Mouse (Mus musculus) embryonic facial prominence, embryonic 15.5 days (tissue): Measurements from ENCODE around the gene Slc39a11. TPM values are rescaled to one million over a fixed set of nuclear protein-coding genes. Genes with fewer than 3 reads are reported as not detected.

Experiments
- ATAC-seq: fragments of 200-750 bp; cut with Nextera tagmentation; 2 replicates; pipeline ENCODE4 v1.8.0; 2017; ENCODE audit warnings: low read depth, moderate TSS enrichment; ENCODE audit not compliant: insufficient number of reproducible peaks, low FRiP score, low TSS enrichment
- H3K27ac ChIP-seq: fragments of 300-500 bp; sonication (generic); replicated peaks from 2 replicates; pipeline ENCODE4 v1.5.1; 2015; ENCODE audit warnings: mild to moderate bottlenecking, inconsistent platforms
- H3K27me3 ChIP-seq: fragments of 300-500 bp; sonication (generic); 2 replicates; pipeline ENCODE4 v1.6.1; 2015; ENCODE audit warnings: inconsistent platforms
- H3K36me3 ChIP-seq: fragments of 300-500 bp; sonication (generic); 2 replicates; pipeline ENCODE4 v1.6.1; 2015; ENCODE audit warnings: mild to moderate bottlenecking, inconsistent platforms
- H3K4me1 ChIP-seq: fragments of 300-500 bp; sonication (generic); 2 replicates; pipeline ENCODE4 v1.6.1; 2015; ENCODE audit warnings: inconsistent platforms
- H3K4me2 ChIP-seq: fragments of 300-500 bp; sonication (generic); replicated peaks from 2 replicates; pipeline ENCODE4 v1.6.1; 2015; ENCODE audit warnings: mild to moderate bottlenecking, inconsistent platforms
- H3K4me3 ChIP-seq: fragments of 300-500 bp; sonication (generic); replicated peaks from 2 replicates; pipeline ENCODE4 v1.5.1; 2015; ENCODE audit warnings: mild to moderate bottlenecking, inconsistent platforms
- H3K9ac ChIP-seq: fragments of 300-500 bp; sonication (generic); 2 replicates; pipeline ENCODE4 v1.6.1; 2015; ENCODE audit warnings: inconsistent platforms
- H3K9me3 ChIP-seq: fragments of 300-500 bp; sonication (generic); replicated peaks from 2 replicates; pipeline ENCODE4 v1.6.1; 2016; ENCODE audit warnings: inconsistent platforms
- WGBS: fragments of 180-500 bp; shearing (Covaris S2); methylation state at CpG from one replicate; pipeline ENCODE4 v1.1.7; 2015; 5-methylcytosine and 5-hydroxymethylcytosine counted together
- polyA plus RNA-seq: library from polyadenylated mRNA; unstranded; fragments of >200 nt; fragmentation: Nextera tagmentation; extraction: Ambion mirVana; gene quantifications from 2 replicates; pipeline ENCODE4 v1.2.1, GENCODE M21; 2015

Gene Slc39a11
- polyA plus RNA-seq, 1 experiment from 2014 or later, result 27.0 TPM

DNA sequence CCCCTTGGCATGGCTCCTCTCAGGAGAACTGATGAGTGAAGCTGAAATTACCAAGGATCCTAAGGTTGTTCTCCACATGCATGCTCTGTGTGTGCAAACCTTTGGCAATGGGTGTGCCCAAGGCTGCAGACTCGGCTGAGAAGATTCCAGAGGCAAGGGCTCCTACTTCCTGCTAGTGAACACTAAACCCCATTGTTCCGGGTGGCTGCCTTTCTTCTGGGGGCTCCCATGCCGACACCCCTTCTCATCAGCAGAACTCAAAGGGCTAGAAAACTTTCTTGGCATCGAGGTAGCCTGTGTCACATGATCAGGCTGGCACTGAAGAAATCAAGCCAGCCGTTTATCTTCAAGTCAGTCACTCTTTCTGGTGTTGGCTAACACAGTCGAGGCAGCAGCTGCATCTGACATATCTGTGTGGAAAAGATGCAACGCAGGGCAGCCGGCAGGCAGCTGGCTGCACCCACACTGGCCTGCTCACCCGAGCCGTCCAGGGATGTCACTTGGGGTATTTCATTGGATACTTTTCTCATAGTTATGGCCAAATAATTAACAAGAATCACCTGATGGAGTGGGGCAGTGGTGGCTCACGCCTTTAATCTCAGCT is 145.3 kb downstream of the Slc39a11 start:
- Histone ChIP-seq H3K9me3 (no peaks in the 10 kb centered on the region), H3K4me1 (no peaks in the 10 kb centered on the region), H3K4me2 (no peak overlapping the region), H3K4me3 (no peak overlapping the region), H3K36me3 (no peaks in the 10 kb centered on the region), H3K27me3 (no peaks in the 10 kb centered on the region), H3K27ac (no peak overlapping the region), H3K9ac (no peak overlapping the region)
- no peak for ATAC-seq
- WGBS, result 55% methylated on average over 11 of the region's 11 CpGs

DNA sequence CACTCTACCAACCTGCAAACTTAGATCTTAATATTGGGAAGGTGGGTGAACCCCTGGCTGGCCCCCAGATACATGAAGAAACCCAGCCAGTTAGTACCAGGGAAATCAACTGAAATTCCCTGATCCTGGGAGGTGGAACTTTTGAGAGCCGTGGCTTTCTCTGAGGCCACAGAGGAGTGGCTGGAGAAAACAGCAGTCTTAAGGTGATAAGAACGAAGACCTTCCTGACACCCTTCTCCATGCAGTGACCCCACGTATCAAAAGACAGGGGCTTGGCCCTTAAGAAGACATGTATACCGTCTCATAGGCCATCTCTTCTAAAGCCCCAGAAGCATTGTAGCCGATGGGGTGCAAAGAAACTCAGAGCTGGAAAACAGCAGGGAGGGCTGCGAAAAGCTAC is 146.9 kb downstream of the Slc39a11 start:
- no peaks in the 10 kb centered on the region for H3K9me3 ChIP-seq
- no peak for ATAC-seq
- no peak overlapping the region for H3K9ac ChIP-seq
- no peak overlapping the region for H3K27ac ChIP-seq
- 86% methylated on average over 6 of the region's 6 CpGs for WGBS
- no peak overlapping the region for H3K4me2 ChIP-seq
- H3K27me3 ChIP-seq, result no peaks in the 10 kb centered on the region
- no peaks in the 10 kb centered on the region for H3K36me3 ChIP-seq
- no peak overlapping the region for H3K4me3 ChIP-seq
- no peaks in the 10 kb centered on the region for H3K4me1 ChIP-seq

DNA sequence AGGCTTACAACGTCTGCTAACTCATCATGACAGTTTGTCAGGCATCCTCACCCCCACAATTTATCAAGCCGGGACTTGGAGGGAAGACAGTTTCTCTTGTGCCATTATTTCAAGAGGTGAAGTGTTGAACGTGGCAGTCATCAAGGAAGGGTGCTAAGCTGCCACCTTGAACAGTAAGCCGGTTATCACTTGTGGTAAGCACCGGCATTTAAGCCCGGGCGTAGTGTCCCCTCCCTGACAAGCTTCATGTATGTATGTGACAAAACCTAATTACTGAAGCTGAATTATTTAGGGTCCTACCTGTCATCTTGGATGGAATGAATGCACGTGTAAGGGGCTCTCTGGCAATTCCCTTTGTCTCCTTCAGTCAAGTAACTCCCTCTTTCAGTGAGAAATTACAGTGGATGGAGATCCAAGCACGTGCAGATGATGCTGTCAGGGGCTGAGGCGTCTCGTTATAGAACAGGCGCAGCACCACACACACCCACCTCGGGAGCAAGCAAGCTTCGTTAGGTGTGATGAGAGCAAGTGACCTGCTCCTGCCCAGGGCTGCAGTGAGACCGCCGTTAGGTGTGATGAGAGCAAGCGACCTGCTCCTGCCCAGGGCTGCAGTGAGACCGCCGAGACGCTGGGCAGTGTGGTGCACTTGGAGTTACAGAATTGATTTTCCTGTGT is 149.1 kb downstream of the Slc39a11 start:
- H3K27me3 ChIP-seq, result no peaks in the 10 kb centered on the region
- H3K27ac ChIP-seq, result no peak overlapping the region
- H3K9ac ChIP-seq, result no peak overlapping the region
- H3K4me3 ChIP-seq, result no peak overlapping the region
- H3K9me3 ChIP-seq, result no peaks in the 10 kb centered on the region
- H3K36me3 ChIP-seq, result no peaks in the 10 kb centered on the region
- H3K4me2 ChIP-seq, result no peak overlapping the region
- WGBS, result 70% methylated on average over 20 of the region's 20 CpGs
- ATAC-seq, result no peak
- H3K4me1 ChIP-seq, result no peaks in the 10 kb centered on the region

DNA sequence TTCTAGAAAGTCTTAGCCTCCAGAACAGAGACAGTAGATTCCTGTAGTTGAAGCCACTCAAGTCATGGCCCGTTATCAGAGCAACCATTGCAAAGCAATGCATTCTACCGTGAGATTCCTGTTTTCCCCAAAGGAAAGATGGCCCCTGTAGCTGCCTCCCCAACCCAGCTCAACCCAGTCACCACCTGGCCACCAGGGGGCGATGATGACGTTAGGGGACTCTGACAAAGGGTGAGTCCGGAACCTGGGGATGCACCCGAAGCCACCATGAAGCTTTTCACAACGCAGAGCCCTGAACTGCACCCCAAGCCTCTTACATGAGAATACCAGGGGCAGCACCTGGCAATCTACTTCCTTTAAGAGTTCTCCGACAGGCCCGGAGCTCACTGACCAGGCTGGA is 151.0 kb downstream of the Slc39a11 start:
- 67% methylated on average over 9 of the region's 9 CpGs for WGBS
- ATAC-seq, result no peak
- no peaks in the 10 kb centered on the region for H3K4me1 ChIP-seq

DNA sequence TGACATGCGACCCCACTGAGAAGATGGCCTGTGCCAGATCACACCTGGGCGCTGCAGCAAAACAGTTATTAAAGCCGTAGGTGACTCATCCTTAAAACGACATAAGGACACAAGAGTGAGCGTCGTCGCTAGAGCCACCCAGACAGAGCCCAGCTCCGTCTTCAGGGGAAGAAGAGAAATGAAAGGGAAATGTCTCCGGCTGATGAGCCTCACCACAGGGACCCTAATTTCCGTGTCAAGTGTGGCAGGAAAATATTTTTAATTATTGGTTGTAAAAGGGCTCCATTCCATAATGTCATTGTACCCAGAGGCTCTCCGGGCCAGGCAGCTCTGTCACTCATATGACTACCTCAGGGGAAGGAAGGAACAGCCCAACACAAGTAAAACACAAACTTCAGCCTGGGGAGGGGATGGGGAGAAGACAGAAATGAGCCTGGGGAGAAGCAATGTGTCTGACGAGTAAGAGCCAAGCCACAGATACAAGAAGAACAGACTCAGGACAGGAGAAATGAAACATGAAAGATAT is 155.8 kb downstream of the Slc39a11 start:
- ATAC-seq, result no peak
- Histone ChIP-seq H3K9ac (no peak overlapping the region), H3K9me3 (no peaks in the 10 kb centered on the region), H3K27me3 (no peaks in the 10 kb centered on the region), H3K4me1 (peaks cover 9% of the 10 kb centered on the region; the same call in 1 of the 2 replicates), H3K27ac (no peak overlapping the region), H3K4me2 (no peak overlapping the region), H3K4me3 (no peak overlapping the region), H3K36me3 (no peaks in the 10 kb centered on the region)
- WGBS, result 66% methylated on average over 12 of the region's 12 CpGs

More for the DNA sequence above, 151.0 kb downstream of the Slc39a11 start:
- Histone ChIP-seq H3K4me3 (no peak overlapping the region), H3K36me3 (no peaks in the 10 kb centered on the region), H3K27ac (no peak overlapping the region), H3K9ac (no peak overlapping the region), H3K9me3 (no peaks in the 10 kb centered on the region), H3K27me3 (no peaks in the 10 kb centered on the region), H3K4me2 (no peak overlapping the region)

DNA sequence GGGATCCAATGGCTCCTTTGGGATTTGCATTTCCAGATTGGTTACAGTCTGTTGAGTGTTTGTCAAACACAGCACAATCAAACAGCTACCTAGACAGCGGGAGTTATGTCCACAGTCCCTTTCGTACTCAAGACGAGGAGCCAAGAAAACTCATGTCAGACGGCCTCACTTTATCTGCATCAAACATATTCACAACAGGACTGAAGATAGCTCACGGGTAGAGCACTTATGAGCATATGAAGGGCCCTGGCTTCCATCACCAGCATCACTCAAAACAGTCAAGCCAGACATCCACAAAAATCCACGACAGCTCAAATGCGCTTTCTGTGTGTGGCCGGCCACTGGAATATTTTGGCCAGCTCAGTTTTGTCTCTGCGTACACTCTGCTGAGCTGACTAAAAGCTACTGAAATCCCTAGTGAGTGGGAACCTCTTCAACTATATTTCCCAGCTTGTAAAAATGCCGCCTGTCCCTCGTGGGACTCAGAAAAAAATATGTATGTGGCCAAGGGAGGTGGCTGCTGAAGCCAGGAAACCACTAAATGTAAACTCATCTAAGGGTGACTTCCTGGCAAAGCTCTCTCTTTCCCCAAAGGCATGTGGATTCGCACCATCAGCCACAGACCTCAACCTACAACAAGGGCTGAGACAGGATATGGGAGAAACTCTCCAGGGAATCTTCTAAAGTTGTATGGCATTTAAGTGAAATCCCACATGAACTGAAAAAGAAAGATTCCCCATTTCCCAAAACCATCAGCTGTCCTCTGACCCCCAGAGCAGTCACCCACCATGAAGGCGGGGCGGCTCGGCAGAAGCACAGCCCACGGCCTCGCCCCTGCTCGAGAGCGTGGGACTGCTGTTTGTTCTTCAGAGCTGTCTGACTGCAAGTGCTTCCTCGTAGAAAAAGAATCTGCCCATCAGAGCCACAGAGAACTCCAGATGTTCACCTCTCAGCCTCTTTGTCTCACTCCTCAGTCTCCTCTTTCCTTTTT is 159.1 kb downstream of the Slc39a11 start:
- no peak overlapping the region for H3K27ac ChIP-seq
- WGBS, result 72% methylated on average over 20 of the region's 20 CpGs
- H3K36me3 ChIP-seq, result no peaks in the 10 kb centered on the region
- H3K9ac ChIP-seq, result no peak overlapping the region
- no peak overlapping the region for H3K4me2 ChIP-seq
- H3K27me3 ChIP-seq, result no peaks in the 10 kb centered on the region
- H3K4me3 ChIP-seq, result no peak overlapping the region
- peaks cover 14% of the 10 kb centered on the region; the same call in 1 of the 2 replicates for H3K4me1 ChIP-seq
- no peaks in the 10 kb centered on the region for H3K9me3 ChIP-seq
- peak; percentile 45; the same call in 1 of the 2 replicates for ATAC-seq

DNA sequence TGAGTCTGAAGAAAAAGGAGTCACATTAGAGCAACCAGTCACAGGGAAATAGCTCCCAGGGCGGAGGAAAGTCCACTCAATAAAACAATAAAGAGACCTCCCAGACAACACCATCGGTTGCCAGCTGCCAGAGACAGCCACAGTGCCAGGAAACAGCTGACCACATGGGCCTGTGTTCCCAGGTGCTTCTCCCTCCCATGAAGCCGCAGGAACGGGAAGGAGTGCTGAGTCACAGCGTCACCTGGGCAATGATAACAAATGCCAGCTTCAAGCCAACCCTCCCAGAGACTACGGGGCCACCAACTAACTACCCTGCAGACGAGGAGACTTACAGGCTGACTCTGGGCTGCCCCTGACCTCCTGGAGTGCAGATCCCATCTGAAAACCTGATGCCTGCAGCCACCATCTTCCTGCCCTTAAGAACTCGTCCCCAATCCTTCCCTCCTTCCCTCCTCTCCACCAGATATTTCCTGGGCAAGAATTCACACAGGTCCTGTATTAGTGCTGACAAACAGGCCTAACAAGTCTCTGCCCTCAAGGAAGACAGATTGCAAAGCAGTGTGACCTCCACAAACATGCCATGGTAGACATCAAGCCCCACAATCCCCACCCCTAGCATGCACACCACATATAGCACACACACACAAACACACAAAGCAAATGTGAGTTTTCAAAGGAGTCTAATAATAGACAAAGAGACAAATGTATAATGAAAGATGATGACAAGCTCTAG is 162.1 kb downstream of the Slc39a11 start:
- H3K9me3 ChIP-seq, result no peaks in the 10 kb centered on the region
- WGBS, result 51% methylated on average over 8 of the region's 8 CpGs
- H3K36me3 ChIP-seq, result no peaks in the 10 kb centered on the region
- H3K27me3 ChIP-seq, result no peaks in the 10 kb centered on the region
- no peak overlapping the region for H3K4me2 ChIP-seq
- no peak overlapping the region for H3K9ac ChIP-seq
- no peak overlapping the region for H3K4me3 ChIP-seq
- H3K27ac ChIP-seq, result peak overlapping the region; percentile 34; the same call in 1 of the 2 replicates
- ATAC-seq, result no peak
- H3K4me1 ChIP-seq, result peaks cover 14% of the 10 kb centered on the region; the same call in 1 of the 2 replicates

DNA sequence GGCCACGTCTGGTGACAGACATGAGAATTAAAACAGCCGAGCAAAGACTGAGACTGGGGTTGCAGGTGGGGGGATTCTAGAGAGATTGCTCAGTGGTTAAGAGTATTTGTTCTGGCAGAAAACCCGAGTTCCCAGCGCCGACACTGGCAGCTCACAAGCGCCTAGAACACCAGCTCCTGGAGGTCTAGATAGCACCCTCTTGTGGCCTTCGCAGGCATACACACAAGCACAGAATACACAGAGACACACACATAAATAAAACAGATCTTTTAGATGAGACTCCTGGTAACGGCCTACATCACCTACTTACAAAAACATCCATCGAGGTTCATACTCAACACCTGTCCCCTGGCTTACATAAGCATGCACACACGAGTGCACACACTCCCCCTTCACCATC is 165.8 kb downstream of the Slc39a11 start:
- 85% methylated on average over 10 of the region's 10 CpGs for WGBS
- H3K36me3 ChIP-seq, result no peaks in the 10 kb centered on the region
- no peak overlapping the region for H3K9ac ChIP-seq
- no peaks in the 10 kb centered on the region for H3K27me3 ChIP-seq
- H3K27ac ChIP-seq, result no peak overlapping the region
- no peak overlapping the region for H3K4me3 ChIP-seq
- no peaks in the 10 kb centered on the region for H3K9me3 ChIP-seq
- H3K4me1 ChIP-seq, result 0 out of 2 replicates have a peak, but pooled peaks cover 5% of the 10 kb centered on the region
- no peak for ATAC-seq
- H3K4me2 ChIP-seq, result no peak overlapping the region

DNA sequence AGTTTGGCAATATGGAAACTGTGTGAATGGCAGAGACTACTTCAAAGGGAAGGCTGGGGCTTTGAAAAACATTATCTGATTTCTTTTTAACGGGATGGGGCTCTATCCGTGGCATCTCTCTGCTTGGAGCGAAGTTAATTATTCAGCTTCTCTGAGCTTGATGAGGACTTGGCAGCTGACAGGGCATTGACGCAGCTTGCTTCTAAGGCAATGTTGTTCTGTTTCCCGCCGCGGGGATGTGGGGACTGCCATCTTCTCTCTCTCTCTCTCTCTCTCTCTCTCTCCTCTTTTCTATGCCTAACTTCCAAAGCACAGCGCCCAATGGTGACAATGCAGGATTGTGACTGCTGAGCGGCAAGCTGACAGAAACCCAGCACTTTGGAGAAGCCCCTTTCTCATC is 172.3 kb downstream of the Slc39a11 start:
- H3K27me3 ChIP-seq, result no peaks in the 10 kb centered on the region
- no peaks in the 10 kb centered on the region for H3K36me3 ChIP-seq
- H3K4me2 ChIP-seq, result no peak overlapping the region
- no peak overlapping the region for H3K9ac ChIP-seq
- no peak for ATAC-seq
- no peaks in the 10 kb centered on the region for H3K4me1 ChIP-seq
- H3K9me3 ChIP-seq, result no peaks in the 10 kb centered on the region
- no peak overlapping the region for H3K4me3 ChIP-seq
- no peak overlapping the region for H3K27ac ChIP-seq
- WGBS, result 71% methylated on average over 9 of the region's 9 CpGs

DNA sequence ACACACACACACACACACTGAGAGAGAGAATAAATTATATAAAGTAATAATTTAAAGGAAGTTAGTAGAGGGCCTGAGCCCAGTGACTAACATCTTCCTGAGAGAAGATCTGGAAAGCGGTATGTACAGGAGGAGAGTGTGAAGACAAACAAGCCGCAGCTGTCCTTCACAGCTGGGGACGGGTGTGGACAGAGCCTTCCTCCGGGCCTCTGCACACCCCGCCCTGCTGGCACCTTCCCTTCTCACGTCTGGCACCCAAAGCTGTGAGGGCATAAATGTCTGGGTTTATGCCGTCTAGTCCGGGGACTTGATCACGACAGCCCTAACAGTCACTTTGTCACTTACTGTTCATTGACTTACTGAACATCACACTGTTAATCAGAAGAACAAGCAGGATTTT is 173.2 kb downstream of the Slc39a11 start:
- no peak for ATAC-seq
- 66% methylated on average over 9 of the region's 9 CpGs for WGBS
- Histone ChIP-seq H3K27me3 (no peaks in the 10 kb centered on the region), H3K4me1 (no peaks in the 10 kb centered on the region), H3K9ac (no peak overlapping the region), H3K9me3 (no peaks in the 10 kb centered on the region), H3K27ac (no peak overlapping the region), H3K4me2 (no peak overlapping the region), H3K36me3 (no peaks in the 10 kb centered on the region), H3K4me3 (no peak overlapping the region)
